Mouse (Mus musculus): ENCODE data around the gene Plaa. TPM values are rescaled to one million over a fixed set of nuclear protein-coding genes. Genes with fewer than 3 reads are reported as not detected.

Plaa gene
- total RNA-seq (2023), result 47.9 TPM

GRCm38 (mm10) chr4:94603031-94603629 is at the start of gene Plaa:
Gene Plaa, minus strand, starts transcription at chr4:94603244.

GRCm38 (mm10) chr4:94649920-94650319 is 46.9 kb upstream of the Plaa start, which contains the start of gene Lrrc19:
Gene Lrrc19, minus strand, starts transcription at chr4:94650144.

GRCm38 (mm10) chr4:94613972-94614626 is 11.1 kb upstream of the Plaa start, which contains the start of gene Ift74:
Gene Ift74, plus strand, starts transcription at chr4:94614491.

GRCm38 (mm10) chr4:94556265-94557054 is 46.6 kb downstream of the Plaa start, which contains the start of the genes Gm10306 and Caap1:
Gene Gm10306, plus strand, starts transcription at chr4:94556546.
Gene Caap1, minus strand, starts transcription at chr4:94556796.

Other genes with a start within 250 kb of the Plaa start
- not detected for gene Gm10306, start 46.7 kb downstream of the Plaa start, total RNA-seq (2023)
- gene Caap1, start 46.4 kb downstream of the Plaa start, total RNA-seq (2023), result 13.5 TPM
- gene Ift74, start 11.2 kb upstream of the Plaa start, total RNA-seq (2023), result 3.2 TPM
- gene Lrrc19, start 46.9 kb upstream of the Plaa start, total RNA-seq (2023), result not detected
- 0.21 TPM for gene Tek, start 136.0 kb upstream of the Plaa start, total RNA-seq (2023)

Measured in CD4-positive naive resting alpha-beta T cell, adult 57 days (primary cell).